Mouse (Mus musculus) central nervous system, embryonic 14 days (tissue): ENCODE results near the gene Phc3. TPM values are rescaled to one million over a fixed set of nuclear protein-coding genes. Genes with fewer than 3 reads are reported as not detected.

Source experiments
- polyA plus RNA-seq: library from polyadenylated mRNA; depleted of rRNA; stranded (reverse); fragments of >200 nt; gene quantifications from 2 replicates; pipeline ENCODE4 v1.2.3, GENCODE M21; 2012; rRNA removed

Phc3 gene
- 16.3 and 17.6 TPM in 2 replicates for polyA plus RNA-seq

GRCm38 (mm10) chr3:30969104-30969581 is at the start of gene Phc3:
Phc3 (minus strand) TSS chr3:30969415.

GRCm38 (mm10) chr3:30995283-30995898 is 26.2 kb upstream of the Phc3 start, which contains the start of gene Prkci:
Prkci (plus strand) TSS chr3:30995747.

GRCm38 (mm10) chr3:30855604-30856458 is 113.4 kb downstream of the Phc3 start, which contains the start of gene Gpr160:
Gpr160 (plus strand) TSS chr3:30855950.

Other genes with a start within 250 kb of the Phc3 start
- gene Samd7, start 223.1 kb downstream of the Phc3 start, polyA plus RNA-seq = 0.05 and 0.06 TPM in 2 replicates
- 51.7 and 52.8 TPM in 2 replicates for gene Sec62, start 176.5 kb downstream of the Phc3 start, polyA plus RNA-seq
- 0.69 and 0.90 TPM in 2 replicates for gene Gpr160, start 113.5 kb downstream of the Phc3 start, polyA plus RNA-seq
- 34.0 and 37.1 TPM in 2 replicates for gene Prkci, start 26.3 kb upstream of the Phc3 start, polyA plus RNA-seq
- gene Skil, start 125.6 kb upstream of the Phc3 start, polyA plus RNA-seq = 18.4 and 19.4 TPM in 2 replicates
- 33.3 and 43.9 TPM in 2 replicates for gene Cldn11, start 180.5 kb upstream of the Phc3 start, polyA plus RNA-seq